Comparison of ENCODE assay signal across 19 mouse cellular contexts in the genomic region with DNA sequence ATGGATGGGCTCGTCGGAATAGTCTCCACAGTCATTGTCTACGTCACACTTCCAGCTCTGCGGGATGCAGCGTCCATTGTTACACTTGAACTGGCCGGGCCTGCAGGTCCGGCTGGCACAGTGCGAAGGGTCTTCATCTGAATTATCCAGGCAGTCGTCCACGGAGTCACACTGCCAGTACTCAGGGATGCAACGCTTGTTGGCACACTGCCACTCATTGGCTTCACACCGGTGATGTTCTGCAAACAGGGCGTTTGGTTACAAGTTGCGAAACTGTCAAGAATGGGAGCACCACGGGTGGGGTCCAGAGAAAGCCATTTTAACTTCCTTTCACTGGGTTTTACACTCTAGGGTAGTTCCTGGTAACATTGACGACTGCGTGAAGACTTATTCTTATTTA.
DNase-seq lines count a peak whose midpoint lies in the region; ATAC-seq and TF ChIP-seq lines count a peak whose summit lies in the region.
"Had no signal": no experiment of that assay in that cellular context is flagged by ENCODE, and none has a peak within 500 bp of the region (broad histone marks: within the 10 kb centered on the region; RNA-seq: fewer than 3 reads in every experiment).

No protein-coding gene starts in this region.

- WGBS in hindbrain, postnatal 0 days = 63% methylated on average over 17 of the region's 17 CpGs
- 92% methylated on average over 17 of the region's 17 CpGs for WGBS in hindbrain, embryonic 11.5 days
- 56% methylated on average over 17 of the region's 17 CpGs for WGBS in liver, adult 2 months
- WGBS in liver, embryonic 11.5 days = 89% methylated on average over 17 of the region's 17 CpGs

- DNase-seq in hindbrain, postnatal 0 days (ENCODE audit: low spot score) = peak; percentile 26
- DNase-seq in hindbrain, embryonic 11.5 days (ENCODE audit: low spot score) = no peak
- peak; percentile 66 for DNase-seq in liver, adult 2 months (ENCODE audit: extremely low read depth, low read depth, low spot score)
- DNase-seq in liver, embryonic 11.5 days (ENCODE audit: low spot score) = no peak
- DNase-seq in NIH3T3 (ENCODE audit: low read depth) (peak; percentile 5), R1 (ENCODE audit: low read depth, low spot score) (peak; percentile 10)
- DNase-seq in urinary bladder, postnatal 36 days (ENCODE audit: low spot score in 2 of 2) = no peak
- no peak for DNase-seq in gastrocnemius, adult 8-10 months (ENCODE audit: low spot score in 2 of 2)
- DNase-seq: adrenal gland, adult 2 months; adrenal gland, postnatal 25 days; cerebellum, adult 8-10 months; gastrocnemius, postnatal 10 days; heart, adult 18-20 months; heart, postnatal 10 days; heart, postnatal 4 days had no signal

- H3K9me3 ChIP-seq in hindbrain, postnatal 0 days (ENCODE audit: low read length) = no peaks in the 10 kb centered on the region
- no peaks in the 10 kb centered on the region for H3K9me3 ChIP-seq in hindbrain, embryonic 11.5 days (ENCODE audit: control insufficient read depth, low read length)
- no peaks in the 10 kb centered on the region for H3K9me3 ChIP-seq in liver, embryonic 11.5 days (ENCODE audit: control insufficient read depth, low read length)
- H3K9me3 ChIP-seq: embryonic facial prominence, embryonic 10.5 days; forebrain, embryonic 15.5 days; heart, embryonic 10.5 days; hindbrain, embryonic 13.5 days had no signal

- H3K79me2 ChIP-seq in liver, adult 2 months (ENCODE audit: control insufficient read depth, insufficient read depth, low read length) = no peaks in the 10 kb centered on the region

- H3K9ac ChIP-seq in hindbrain, postnatal 0 days (replicated peaks; ENCODE audit: low read length) = no peak overlapping the region
- H3K9ac ChIP-seq in hindbrain, embryonic 11.5 days (ENCODE audit: low read depth, low read length) = no peak overlapping the region
- H3K9ac ChIP-seq in liver, adult 2 months (ENCODE audit: low read depth, low read length) = no peak overlapping the region
- H3K9ac ChIP-seq in liver, embryonic 11.5 days (ENCODE audit: low read depth, low read length) = no peak overlapping the region
- H3K9ac ChIP-seq: forebrain, embryonic 15.5 days; hindbrain, embryonic 13.5 days had no signal

- no peak overlapping the region for H3K27ac ChIP-seq in hindbrain, postnatal 0 days
- H3K27ac ChIP-seq in hindbrain, embryonic 11.5 days (ENCODE audit: low read depth, low read length) = no peak overlapping the region
- no peak overlapping the region for H3K27ac ChIP-seq in liver, adult 2 months (replicated peaks; ENCODE audit: insufficient read depth, low read depth, low read length)
- H3K27ac ChIP-seq in liver, embryonic 11.5 days (ENCODE audit: low read depth, low read length) = no peak overlapping the region
- H3K27ac ChIP-seq: embryonic facial prominence, embryonic 10.5 days; forebrain, embryonic 15.5 days; heart, embryonic 10.5 days; hindbrain, embryonic 13.5 days had no signal

- H3K4me2 ChIP-seq in hindbrain, postnatal 0 days (ENCODE audit: low read depth, low read length) = no peak overlapping the region
- H3K4me2 ChIP-seq in hindbrain, embryonic 11.5 days (replicated peaks; ENCODE audit: low read depth, low read length) = no peak overlapping the region
- H3K4me2 ChIP-seq in liver, embryonic 11.5 days = no peak overlapping the region
- H3K4me2 ChIP-seq: forebrain, embryonic 15.5 days; hindbrain, embryonic 13.5 days had no signal

- TF ChIP-seq POLR2A in liver, adult 2 months (IDR thresholded peaks at IDR 0.05; ENCODE audit: extremely low read depth, insufficient read depth, low read length) = no peak

- no peak for TF ChIP-seq CTCF in hindbrain, postnatal 0 days (IDR thresholded peaks at IDR 0.05; ENCODE audit: low read depth)
- TF ChIP-seq CTCF in liver, adult 2 months (IDR thresholded peaks at IDR 0.05; ENCODE audit: low read depth, low read length) = no peak

- H3K36me3 ChIP-seq in hindbrain, postnatal 0 days (ENCODE audit: insufficient read depth, low read length) = no peaks in the 10 kb centered on the region
- H3K36me3 ChIP-seq in hindbrain, embryonic 11.5 days (ENCODE audit: control insufficient read depth, insufficient read depth, low read length) = no peaks in the 10 kb centered on the region
- no peaks in the 10 kb centered on the region for H3K36me3 ChIP-seq in liver, adult 2 months (ENCODE audit: control insufficient read depth, insufficient read depth, low read length)
- H3K36me3 ChIP-seq in liver, embryonic 11.5 days (ENCODE audit: control insufficient read depth, insufficient read depth, low read length) = no peaks in the 10 kb centered on the region
- H3K36me3 ChIP-seq: forebrain, embryonic 15.5 days; heart, embryonic 10.5 days had no signal

- no peak overlapping the region for H3K4me3 ChIP-seq in hindbrain, postnatal 0 days (ENCODE audit: low read length)
- no peak overlapping the region for H3K4me3 ChIP-seq in hindbrain, embryonic 11.5 days (ENCODE audit: low read depth, low read length)
- no peak overlapping the region for H3K4me3 ChIP-seq in liver, adult 2 months (ENCODE audit: insufficient read depth, low read depth, low read length)
- no peak overlapping the region for H3K4me3 ChIP-seq in liver, embryonic 11.5 days (ENCODE audit: low read depth, low read length)
- H3K4me3 ChIP-seq: embryonic facial prominence, embryonic 10.5 days; forebrain, embryonic 15.5 days; heart, embryonic 10.5 days; hindbrain, embryonic 13.5 days had no signal

- H3K27me3 ChIP-seq in hindbrain, postnatal 0 days (ENCODE audit: insufficient read depth, low read length) = no peaks in the 10 kb centered on the region
- no peaks in the 10 kb centered on the region for H3K27me3 ChIP-seq in hindbrain, embryonic 11.5 days (ENCODE audit: control insufficient read depth, insufficient read depth, low read length)
- H3K27me3 ChIP-seq in liver, adult 2 months (ENCODE audit: control insufficient read depth, insufficient read depth, low read length) = no peaks in the 10 kb centered on the region
- H3K27me3 ChIP-seq in liver, embryonic 11.5 days (replicated peaks; ENCODE audit: control insufficient read depth, insufficient read depth, low read length) = no peaks in the 10 kb centered on the region
- H3K27me3 ChIP-seq: forebrain, embryonic 15.5 days; hindbrain, embryonic 13.5 days had no signal

- ATAC-seq in hindbrain, postnatal 0 days = 0 out of 2 replicates have a peak, but pooled peaks have one; percentile 18
- no peak for ATAC-seq in hindbrain, embryonic 11.5 days (ENCODE audit: low FRiP score)
- ATAC-seq in liver, embryonic 11.5 days (replicated peaks; ENCODE audit: low FRiP score) = no peak
- ATAC-seq: forebrain, embryonic 15.5 days had no signal

- no peaks in the 10 kb centered on the region for H3K4me1 ChIP-seq in hindbrain, postnatal 0 days (ENCODE audit: insufficient read depth, low read length)
- no peaks in the 10 kb centered on the region for H3K4me1 ChIP-seq in hindbrain, embryonic 11.5 days (replicated peaks; ENCODE audit: control insufficient read depth, insufficient read depth, low read length)
- no peaks in the 10 kb centered on the region for H3K4me1 ChIP-seq in liver, adult 2 months (ENCODE audit: control insufficient read depth, insufficient read depth, low read length)
- H3K4me1 ChIP-seq in liver, embryonic 11.5 days (replicated peaks; ENCODE audit: control insufficient read depth, insufficient read depth, low read length) = no peaks in the 10 kb centered on the region
- H3K4me1 ChIP-seq: embryonic facial prominence, embryonic 10.5 days; forebrain, embryonic 15.5 days; heart, embryonic 10.5 days; hindbrain, embryonic 13.5 days had no signal

Comparison
In these comparisons a context has a peak if more than half of its experiments do, and no peak if none do; other contexts are left out.
1. DNase-seq: peak in hindbrain, postnatal 0 days (single experiment), liver, adult 2 months (single experiment), NIH3T3 (single experiment) and R1 (single experiment); none in hindbrain, embryonic 11.5 days (single experiment), liver, embryonic 11.5 days (single experiment), urinary bladder, postnatal 36 days (0 of 2) and gastrocnemius, adult 8-10 months (0 of 2).